Mouse (Mus musculus) heart, embryonic 10.5 days (tissue): ENCODE data around the gene Gm11568. TPM values are rescaled to one million over a fixed set of nuclear protein-coding genes. Genes with fewer than 3 reads are reported as not detected.
"Not testable (repeated sequence)": the region's sequence is repeated elsewhere in the genome, so short reads cannot be mapped to it uniquely, and the experiment has no call there.

Experiments used
- DNase-seq: peaks from one replicate; pipeline ENCODE4 v3.0.0-alpha.2; 2017; ENCODE audit warnings: low spot score
- H3K27ac ChIP-seq: fragments of 300-500 bp; sonication (generic); 2 replicates; pipeline ENCODE4 v1.5.1; 2016; ENCODE audit warnings: mild to moderate bottlenecking
- H3K27me3 ChIP-seq: fragments of 300-500 bp; sonication (generic); 2 replicates; pipeline ENCODE4 v1.6.1; 2016; ENCODE audit warnings: mild to moderate bottlenecking; ENCODE audit not compliant: poor library complexity, insufficient read depth, severe bottlenecking
- H3K36me3 ChIP-seq: fragments of 300-500 bp; sonication (generic); 2 replicates; pipeline ENCODE4 v1.6.1; 2016; ENCODE audit warnings: mild to moderate bottlenecking, moderate library complexity
- H3K4me1 ChIP-seq: fragments of 300-500 bp; sonication (generic); 2 replicates; pipeline ENCODE4 v1.6.1; 2016; ENCODE audit warnings: mild to moderate bottlenecking
- H3K4me3 ChIP-seq: fragments of 300-500 bp; sonication (generic); 2 replicates; pipeline ENCODE4 v1.5.1; 2016; ENCODE audit warnings: mild to moderate bottlenecking, moderate library complexity
- H3K9me3 ChIP-seq: fragments of 300-500 bp; sonication (generic); 2 replicates; pipeline ENCODE4 v1.6.1; 2016; ENCODE audit warnings: mild to moderate bottlenecking, moderate library complexity
- WGBS: fragments of 180-500 bp; shearing (Covaris S2); methylation state at CpG from one replicate; pipeline ENCODE4 v1.1.7; 2016; 5-methylcytosine and 5-hydroxymethylcytosine counted together
- polyA plus RNA-seq: library from polyadenylated mRNA; unstranded; fragments of >200 nt; fragmentation: Nextera tagmentation; extraction: Ambion mirVana; gene quantifications from 2 replicates; pipeline ENCODE4 v1.2.1, GENCODE M21; 2016

Gm11568 gene
- not detected in 2 replicates for polyA plus RNA-seq

DNA sequence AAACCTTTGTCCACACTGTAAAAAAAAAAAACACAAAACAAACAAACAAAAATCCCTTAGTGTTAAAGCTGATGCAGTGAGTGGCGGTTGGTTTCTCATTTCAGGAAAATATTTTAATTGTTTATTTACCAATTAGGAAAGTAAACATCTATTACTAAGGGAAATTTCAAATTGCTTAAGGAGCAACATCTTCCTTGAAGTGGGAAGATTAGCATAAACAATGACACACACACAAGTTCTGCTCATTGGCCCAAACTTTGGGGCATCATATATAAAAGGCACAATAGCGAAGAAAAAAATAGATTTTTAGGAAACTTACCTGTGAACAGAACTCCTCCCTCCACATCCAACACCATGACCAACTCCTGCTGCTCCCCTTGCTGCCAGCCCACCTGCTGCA, at the start of gene Gm11568:
TSS of gene Gm11568 (plus strand) at position 301 of the 400 bp plus-strand sequence.
- Histone ChIP-seq H3K4me1 (no peaks in the 10 kb centered on the region), H3K4me3 (no peak within 1 kb of the TSS), H3K9me3 (no peaks in the 10 kb centered on the region), H3K36me3 (no peaks in the 10 kb centered on the region), H3K27ac (no peak within 1 kb of the TSS), H3K27me3 (no peaks in the 10 kb centered on the region)
- no peak for DNase-seq
- 79% methylated on average over 2 of the region's 2 CpGs for WGBS

GRCm38 (mm10) chr11:99809792-99810191, 47.9 kb upstream of the Gm11568 start, which contains the start of gene Krtap4-13:
TSS of gene Krtap4-13 (minus strand) at chr11:99809892.
- H3K27ac ChIP-seq: not testable (repeated sequence)

DNA sequence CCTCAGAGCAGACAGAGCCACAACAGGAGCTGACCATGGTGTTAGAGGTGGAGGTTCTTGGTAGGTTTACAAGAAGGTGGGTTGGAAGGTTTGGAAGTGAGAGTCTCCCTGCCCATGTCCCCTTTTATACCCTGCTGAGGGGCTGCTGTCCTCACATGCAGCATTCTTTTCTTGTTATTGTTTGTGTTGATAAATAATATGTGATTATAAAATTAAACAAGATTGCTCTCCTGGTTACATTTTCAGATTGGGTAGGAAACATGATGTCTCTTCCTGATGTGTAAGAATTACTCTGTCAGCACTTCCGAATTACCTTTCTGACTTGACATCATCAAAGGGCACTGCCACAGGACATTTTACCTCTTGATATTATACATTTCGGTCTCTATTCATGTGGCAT, 42.2 kb upstream of the Gm11568 start, which contains the start of gene Gm11564:
TSS of gene Gm11564 (minus strand) at position 101 of the 400 bp plus-strand sequence.
- WGBS: 78% methylated on average over 2 of the region's 2 CpGs
- H3K4me3 ChIP-seq, H3K36me3 ChIP-seq, H3K27me3 ChIP-seq, H3K9me3 ChIP-seq, DNase-seq, H3K27ac ChIP-seq, H3K4me1 ChIP-seq: not testable (repeated sequence)

More at GRCm38 (mm10) chr11:99809792-99810191, 47.9 kb upstream of the Gm11568 start, which contains the start of gene Krtap4-13:
- not testable (repeated sequence) for H3K9me3 ChIP-seq, H3K27me3 ChIP-seq, H3K36me3 ChIP-seq, DNase-seq, H3K4me3 ChIP-seq, H3K4me1 ChIP-seq

- WGBS: 68% methylated on average over 1 of the region's 1 CpGs
- Histone ChIP-seq H3K27ac (no peak within 1 kb of the TSS), H3K9me3 (no peaks in the 10 kb centered on the region), H3K27me3 (no peaks in the 10 kb centered on the region), H3K36me3 (no peaks in the 10 kb centered on the region), H3K4me1 (no peaks in the 10 kb centered on the region), H3K4me3 (no peak within 1 kb of the TSS)
- no peak for DNase-seq
Measured at GRCm38 (mm10) chr11:99837966-99838365, 19.8 kb upstream of the Gm11568 start, which contains the start of gene 2300003K06Rik. TSS of gene 2300003K06Rik (minus strand) at chr11:99838066.

DNA sequence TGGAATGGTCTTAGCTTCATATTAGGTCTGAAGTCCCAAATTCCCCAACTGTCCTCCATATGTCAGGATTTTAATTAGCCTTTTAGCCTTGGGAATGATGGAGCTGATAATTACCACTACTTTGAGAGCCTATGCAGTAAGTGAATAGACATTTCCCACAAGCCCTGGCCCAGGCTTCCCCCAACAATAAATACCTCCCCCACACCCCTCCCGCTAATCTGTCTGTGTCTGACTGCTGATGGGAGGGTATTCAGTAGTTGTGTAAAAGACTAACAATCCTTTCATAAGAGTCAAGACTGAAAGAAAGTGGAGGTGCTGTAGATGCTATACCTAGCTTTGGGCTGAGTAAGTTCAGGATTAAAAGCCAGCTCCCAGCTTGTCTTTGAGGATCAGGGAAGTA, 15.5 kb upstream of the Gm11568 start:
- DNase-seq: no peak
- Histone ChIP-seq H3K36me3 (no peaks in the 10 kb centered on the region), H3K4me3 (no peak overlapping the region), H3K27me3 (no peaks in the 10 kb centered on the region), H3K9me3 (no peaks in the 10 kb centered on the region), H3K4me1 (no peaks in the 10 kb centered on the region), H3K27ac (no peak overlapping the region)
- 77% methylated on average over 1 of the region's 1 CpGs for WGBS

GRCm38 (mm10) chr11:99846746-99847145, 11.0 kb upstream of the Gm11568 start:
- no peaks in the 10 kb centered on the region for H3K4me1 ChIP-seq
- no peaks in the 10 kb centered on the region for H3K36me3 ChIP-seq
- H3K27me3 ChIP-seq: no peaks in the 10 kb centered on the region
- 91% methylated on average over 2 of the region's 2 CpGs for WGBS
- DNase-seq: no peak
- H3K4me3 ChIP-seq: no peak overlapping the region
- H3K9me3 ChIP-seq: no peaks in the 10 kb centered on the region
- H3K27ac ChIP-seq: no peak overlapping the region

DNA sequence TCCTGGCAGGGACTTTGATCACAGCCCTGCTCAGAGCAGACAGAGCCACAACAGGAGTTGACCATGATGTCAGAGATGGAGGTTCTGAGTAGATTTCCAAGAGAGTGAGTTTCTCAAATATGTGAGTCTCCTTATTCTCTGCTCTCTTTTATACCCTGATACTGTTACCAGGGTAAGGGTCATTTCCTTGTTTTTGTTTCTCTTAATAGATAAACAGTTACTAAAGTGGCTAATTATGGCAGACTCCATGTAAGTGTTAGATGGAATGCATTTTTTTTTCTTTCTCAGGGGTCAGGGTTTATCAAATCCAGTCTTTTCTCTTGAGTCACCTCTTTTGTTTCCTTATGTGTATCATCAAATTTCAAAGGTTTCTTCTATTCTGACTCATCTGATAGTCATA, 6.2 kb upstream of the Gm11568 start, which contains the start of gene Krtap4-16:
TSS of gene Krtap4-16 (minus strand) at position 101 of the 400 bp plus-strand sequence.
- Histone ChIP-seq H3K4me3 (no peak within 1 kb of the TSS), H3K27me3 (no peaks in the 10 kb centered on the region), H3K27ac (no peak within 1 kb of the TSS), H3K4me1 (no peaks in the 10 kb centered on the region), H3K36me3 (no peaks in the 10 kb centered on the region), H3K9me3 (no peaks in the 10 kb centered on the region)
- no peak for DNase-seq

DNA sequence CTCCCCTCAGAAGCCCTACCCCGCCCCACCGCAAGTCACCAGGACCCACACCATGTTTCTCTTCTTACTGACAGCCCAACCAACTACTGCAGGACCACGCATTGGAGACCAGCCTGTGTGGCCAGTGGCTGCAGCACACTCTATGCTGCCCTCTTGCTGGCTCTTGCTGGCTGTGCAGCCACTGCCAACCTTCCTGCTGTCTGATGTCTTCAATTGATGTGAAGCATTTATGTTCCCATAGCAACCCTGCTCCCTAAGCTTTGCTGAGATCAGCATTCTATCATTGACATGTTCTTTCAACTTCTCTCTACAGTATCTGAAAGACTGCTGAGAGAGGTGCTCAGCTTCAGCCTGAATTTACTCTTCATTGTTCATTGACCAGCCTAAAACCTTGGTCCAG, 3.6 kb upstream of the Gm11568 start:
- no peak overlapping the region for H3K27ac ChIP-seq
- no peaks in the 10 kb centered on the region for H3K36me3 ChIP-seq
- no peaks in the 10 kb centered on the region for H3K4me1 ChIP-seq
- 58% methylated on average over 3 of the region's 3 CpGs for WGBS
- DNase-seq: no peak
- no peaks in the 10 kb centered on the region for H3K27me3 ChIP-seq
- no peak overlapping the region for H3K4me3 ChIP-seq
- no peaks in the 10 kb centered on the region for H3K9me3 ChIP-seq

DNA sequence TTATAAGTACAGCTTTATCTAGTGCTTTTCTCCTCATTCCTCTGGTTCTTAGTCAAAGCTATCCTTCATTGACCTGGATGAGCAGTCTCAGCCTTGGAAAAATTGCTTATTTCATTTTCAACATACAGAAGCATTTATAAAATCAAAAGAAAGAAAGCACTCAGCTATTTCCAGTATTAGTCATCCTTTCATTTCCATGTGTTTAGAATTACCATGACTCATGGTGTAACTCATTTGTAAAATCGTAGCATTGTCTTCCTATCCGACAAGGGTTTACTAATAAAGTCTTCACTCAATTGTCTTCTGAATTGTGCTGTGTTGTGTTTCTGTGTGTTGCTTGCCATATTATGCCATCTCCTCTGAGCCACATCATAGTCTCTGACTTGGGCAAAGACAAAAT, 1.0 kb downstream of the Gm11568 start:
- H3K4me3 ChIP-seq: no peak overlapping the region
- H3K27ac ChIP-seq: no peak overlapping the region
- no peaks in the 10 kb centered on the region for H3K27me3 ChIP-seq
- no peaks in the 10 kb centered on the region for H3K9me3 ChIP-seq
- no peak for DNase-seq
- no peaks in the 10 kb centered on the region for H3K36me3 ChIP-seq
- H3K4me1 ChIP-seq: no peaks in the 10 kb centered on the region
- WGBS: 83% methylated on average over 2 of the region's 2 CpGs

- not testable (repeated sequence) for H3K27ac ChIP-seq, H3K4me3 ChIP-seq, H3K9me3 ChIP-seq, DNase-seq, H3K36me3 ChIP-seq, H3K4me1 ChIP-seq, H3K27me3 ChIP-seq
- WGBS: 52% methylated on average over 1 of the region's 1 CpGs
Measured at GRCm38 (mm10) chr11:99864176-99864575, 6.5 kb downstream of the Gm11568 start, which contains the start of gene Gm11559. TSS of gene Gm11559 (plus strand) at chr11:99864476.

DNA sequence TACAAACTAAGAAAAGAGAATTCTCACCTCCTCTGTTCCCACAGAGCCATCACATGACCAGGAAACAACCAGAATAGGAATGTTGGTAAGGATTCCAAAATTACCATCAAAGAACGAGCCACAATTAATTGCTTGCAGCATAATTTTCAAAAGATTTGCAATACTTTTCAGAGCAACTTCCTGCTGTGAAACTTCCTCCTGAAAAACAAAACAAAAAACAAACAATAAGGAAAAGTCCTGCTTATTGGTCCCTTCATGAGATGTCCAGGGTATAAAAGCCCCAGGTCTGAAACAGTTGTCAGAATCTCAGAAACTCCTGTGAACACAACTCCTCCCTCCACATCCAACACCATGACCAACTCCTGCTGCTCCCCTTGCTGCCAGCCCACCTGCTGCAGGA, 15.4 kb downstream of the Gm11568 start, which contains the start of gene Krtap9-1:
TSS of gene Krtap9-1 (plus strand) at position 301 of the 400 bp plus-strand sequence.
- not testable (repeated sequence) for DNase-seq, H3K27me3 ChIP-seq, H3K27ac ChIP-seq, H3K4me3 ChIP-seq, H3K9me3 ChIP-seq, H3K4me1 ChIP-seq, H3K36me3 ChIP-seq
- 78% methylated on average over 1 of the region's 1 CpGs for WGBS

GRCm38 (mm10) chr11:99878887-99879286, 21.2 kb downstream of the Gm11568 start, which contains the start of gene Gm11567:
TSS of gene Gm11567 (plus strand) at chr11:99879187.
- not testable (repeated sequence) for H3K9me3 ChIP-seq, H3K4me1 ChIP-seq, H3K27ac ChIP-seq, H3K36me3 ChIP-seq, H3K27me3 ChIP-seq, DNase-seq, H3K4me3 ChIP-seq
- 55% methylated on average over 1 of the region's 1 CpGs for WGBS

DNA sequence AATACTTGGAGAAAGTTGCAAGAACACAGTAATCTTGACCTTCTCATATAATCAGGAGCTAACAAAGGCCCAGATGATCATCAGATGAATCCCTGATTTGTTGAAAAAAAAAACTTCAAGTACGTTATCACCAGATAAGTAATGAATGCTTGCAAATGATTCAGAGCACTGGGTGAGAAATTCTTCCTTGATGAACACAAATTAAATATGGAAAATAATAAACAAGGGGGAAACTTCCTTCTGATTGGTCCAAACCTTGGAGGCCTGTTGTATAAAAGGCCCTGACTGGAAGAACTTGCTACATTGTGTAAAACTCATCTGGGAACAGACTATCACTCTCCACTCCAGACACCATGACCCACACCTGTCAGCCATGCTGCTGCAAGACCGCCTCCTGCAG, 49.9 kb downstream of the Gm11568 start, which contains the start of gene Krtap31-1:
TSS of gene Krtap31-1 (plus strand) at position 301 of the 400 bp plus-strand sequence.
- Histone ChIP-seq H3K4me1 (no peaks in the 10 kb centered on the region), H3K27me3 (no peaks in the 10 kb centered on the region), H3K4me3 (no peak within 1 kb of the TSS), H3K27ac (no peak within 1 kb of the TSS), H3K9me3 (no peaks in the 10 kb centered on the region), H3K36me3 (no peaks in the 10 kb centered on the region)
- 76% methylated on average over 2 of the region's 2 CpGs for WGBS
- no peak for DNase-seq
